8 mouse cellular contexts compared by ENCODE assay signal in the genomic region with DNA sequence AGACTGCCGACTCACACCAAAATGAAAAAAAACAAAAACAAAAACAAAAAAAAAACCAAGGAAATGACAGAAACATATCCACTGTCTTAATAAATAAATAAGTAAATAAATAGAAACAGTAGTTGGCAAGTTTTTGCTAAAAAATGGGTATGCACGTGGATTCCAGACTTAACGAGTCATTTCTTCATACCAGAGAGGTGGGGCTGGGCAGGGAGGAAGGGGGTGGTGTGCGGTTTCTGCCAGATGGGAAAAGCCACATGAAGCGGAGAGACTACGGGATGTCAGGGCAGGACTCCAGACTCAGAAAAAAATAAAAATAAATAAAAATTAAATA. TPM values are rescaled to one million over a fixed set of nuclear protein-coding genes. Genes with fewer than 3 reads are reported as not detected.
DNase-seq lines count a peak whose midpoint lies in the region; ATAC-seq and TF ChIP-seq lines count a peak whose summit lies in the region.

No protein-coding gene starts in this region.

- TF ChIP-seq CTCF in cerebellum, adult 2 months (IDR thresholded peaks at IDR 0.05; ENCODE audit: borderline replicate concordance, insufficient read depth, low read depth, low read length), result no peak

- no peaks in the 10 kb centered on the region for H3K36me3 ChIP-seq in embryonic facial prominence, embryonic 10.5 days (replicated peaks)
- no peaks in the 10 kb centered on the region for H3K36me3 ChIP-seq in hindbrain, embryonic 12.5 days
- H3K36me3 ChIP-seq in liver, embryonic 15.5 days (replicated peaks), result no peaks in the 10 kb centered on the region
- H3K36me3 ChIP-seq in neural tube, embryonic 14.5 days (ENCODE audit: control insufficient read depth, insufficient read depth, low read length), result no peaks in the 10 kb centered on the region

- peak; percentile 46; the same call in 1 of the 2 replicates for ATAC-seq in hindbrain, embryonic 12.5 days (ENCODE audit: low FRiP score)
- ATAC-seq in liver, embryonic 15.5 days (ENCODE audit: insufficient read depth), result no peak
- ATAC-seq in neural tube, embryonic 14.5 days (ENCODE audit: low read depth), result no peak
- ATAC-seq in inflammation-experienced regulatory T-cells, adult 6 months, result no peak

- 1% methylated on average over 6 of the region's 6 CpGs for WGBS in cerebellum, adult 2 months
- 4% methylated on average over 6 of the region's 6 CpGs for WGBS in embryonic facial prominence, embryonic 10.5 days
- 2% methylated on average over 6 of the region's 6 CpGs for WGBS in hindbrain, embryonic 12.5 days
- 6% methylated on average over 6 of the region's 6 CpGs for WGBS in liver, embryonic 15.5 days (ENCODE audit: insufficient replicate concordance)
- 0% methylated on average over 6 of the region's 6 CpGs for WGBS in neural tube, embryonic 14.5 days

- peaks cover 22% of the 10 kb centered on the region for H3K4me1 ChIP-seq in cerebellum, adult 2 months (ENCODE audit: control insufficient read depth, insufficient read depth, low read length)
- peaks cover 33% of the 10 kb centered on the region for H3K4me1 ChIP-seq in embryonic facial prominence, embryonic 10.5 days
- H3K4me1 ChIP-seq in hindbrain, embryonic 12.5 days, result peaks cover 19% of the 10 kb centered on the region
- peaks cover 30% of the 10 kb centered on the region for H3K4me1 ChIP-seq in liver, embryonic 15.5 days (replicated peaks)
- peaks cover 32% of the 10 kb centered on the region for H3K4me1 ChIP-seq in neural tube, embryonic 14.5 days (ENCODE audit: control insufficient read depth, insufficient read depth, low read length)

- H3K4me3 ChIP-seq in cerebellum, adult 2 months (replicated peaks; ENCODE audit: insufficient read depth, low read depth, low read length), result peak overlapping the region; percentile 72
- peak overlapping the region; percentile 91 for H3K4me3 ChIP-seq in embryonic facial prominence, embryonic 10.5 days
- peak overlapping the region; percentile 96 for H3K4me3 ChIP-seq in hindbrain, embryonic 12.5 days
- H3K4me3 ChIP-seq in liver, embryonic 15.5 days (replicated peaks), result peak overlapping the region; percentile 79
- peak overlapping the region; percentile 68 for H3K4me3 ChIP-seq in neural tube, embryonic 14.5 days (ENCODE audit: low read depth, low read length)

- no peak for TF ChIP-seq POLR2A in cerebellum, adult 2 months (IDR thresholded peaks at IDR 0.05; ENCODE audit: borderline replicate concordance, insufficient read depth, low read length)

- H3K9ac ChIP-seq in hindbrain, embryonic 12.5 days, result peak overlapping the region; percentile 99
- peak overlapping the region; percentile 83 for H3K9ac ChIP-seq in liver, embryonic 15.5 days
- peak overlapping the region; percentile 99; the same call in 1 of the 2 replicates for H3K9ac ChIP-seq in neural tube, embryonic 14.5 days (replicated peaks; ENCODE audit: low read depth, low read length)

- H3K27me3 ChIP-seq in cerebellum, adult 2 months (ENCODE audit: control insufficient read depth, insufficient read depth, low read length), result no peaks in the 10 kb centered on the region
- H3K27me3 ChIP-seq in embryonic facial prominence, embryonic 10.5 days (replicated peaks; ENCODE audit: low read depth, poor library complexity, severe bottlenecking), result no peaks in the 10 kb centered on the region
- H3K27me3 ChIP-seq in hindbrain, embryonic 12.5 days, result no peaks in the 10 kb centered on the region
- H3K27me3 ChIP-seq in liver, embryonic 15.5 days, result peaks cover 11% of the 10 kb centered on the region
- no peaks in the 10 kb centered on the region for H3K27me3 ChIP-seq in neural tube, embryonic 14.5 days (ENCODE audit: control insufficient read depth, insufficient read depth, low read length)

- peak overlapping the region; percentile 81 for H3K27ac ChIP-seq in cerebellum, adult 2 months (ENCODE audit: insufficient read depth, low read length)
- H3K27ac ChIP-seq in embryonic facial prominence, embryonic 10.5 days (replicated peaks), result peak overlapping the region; percentile 98
- H3K27ac ChIP-seq in hindbrain, embryonic 12.5 days, result 0 out of 2 replicates have a peak overlapping the region, but pooled peaks have one; percentile 99
- H3K27ac ChIP-seq in liver, embryonic 15.5 days (replicated peaks), result peak overlapping the region; percentile 74; the same call in 1 of the 2 replicates
- H3K27ac ChIP-seq in neural tube, embryonic 14.5 days (ENCODE audit: low read depth, low read length), result peak overlapping the region; percentile 97

- H3K9me3 ChIP-seq in embryonic facial prominence, embryonic 10.5 days, result no peaks in the 10 kb centered on the region
- H3K9me3 ChIP-seq in hindbrain, embryonic 12.5 days (replicated peaks), result no peaks in the 10 kb centered on the region
- no peaks in the 10 kb centered on the region for H3K9me3 ChIP-seq in liver, embryonic 15.5 days (replicated peaks)
- no peaks in the 10 kb centered on the region for H3K9me3 ChIP-seq in neural tube, embryonic 14.5 days (ENCODE audit: control insufficient read depth, low read length)

- peak overlapping the region; percentile 70 for H3K4me2 ChIP-seq in hindbrain, embryonic 12.5 days (replicated peaks)
- H3K4me2 ChIP-seq in liver, embryonic 15.5 days, result peak overlapping the region; percentile 94
- H3K4me2 ChIP-seq in neural tube, embryonic 14.5 days (ENCODE audit: low read depth, low read length), result peak overlapping the region; percentile 58

- peak in 1 of 2 experiments; percentile 75 for DNase-seq in cerebellum, adult 2 months
- no peak for DNase-seq in cerebellum, postnatal 10 days
- peak; percentile 80 for DNase-seq in 3134 (ENCODE audit: extremely low read depth, insufficient read length, low spot score)
- peak; percentile 64 for DNase-seq in embryonic facial prominence, embryonic 10.5 days (ENCODE audit: low spot score)

RNA-seq across cellular contexts. Expression of a gene that starts 1.4 kb away (rescaled TPM):
- polyA plus RNA-seq in cerebellum, adult 2 months (2012; rRNA removed), result 117 and 128 TPM in 2 replicates
- polyA plus RNA-seq in embryonic facial prominence, embryonic 10.5 days (2016; fragmentation: Nextera tagmentation; extraction: Ambion mirVana), result 52.9 and 54.0 TPM in 2 replicates
- 71.4 and 74.6 TPM in 2 replicates for polyA plus RNA-seq in hindbrain, embryonic 12.5 days (2016; fragmentation: Nextera tagmentation; extraction: Ambion mirVana)
- polyA plus RNA-seq in liver, embryonic 15.5 days (2015; fragmentation: Nextera tagmentation; extraction: Ambion mirVana), result 10.8 and 11.9 TPM in 2 replicates
- 85.2 and 87.0 TPM in 2 replicates for polyA plus RNA-seq in neural tube, embryonic 14.5 days (2014; fragmentation: Nextera tagmentation; extraction: Ambion mirVana)
- 10 to 100 TPM; 41.5 to 56.4 (median 51.1) TPM for polyA plus RNA-seq in inflammation-experienced regulatory T-cells, adult 6 months (2017; shearing (Covaris generic))

RNA-seq across cellular contexts. Expression of a gene that starts 37.9 kb away (rescaled TPM):
- 60.4 and 63.5 TPM in 2 replicates for polyA plus RNA-seq in cerebellum, adult 2 months (2012; rRNA removed)
- 86.3 and 93.8 TPM in 2 replicates for polyA plus RNA-seq in embryonic facial prominence, embryonic 10.5 days (2016; fragmentation: Nextera tagmentation; extraction: Ambion mirVana)
- polyA plus RNA-seq in hindbrain, embryonic 12.5 days (2016; fragmentation: Nextera tagmentation; extraction: Ambion mirVana), result 80.2 and 90.5 TPM in 2 replicates
- polyA plus RNA-seq in liver, embryonic 15.5 days (2015; fragmentation: Nextera tagmentation; extraction: Ambion mirVana), result 25.6 and 28.6 TPM in 2 replicates
- 72.5 and 80.6 TPM in 2 replicates for polyA plus RNA-seq in neural tube, embryonic 14.5 days (2014; fragmentation: Nextera tagmentation; extraction: Ambion mirVana)
- polyA plus RNA-seq in inflammation-experienced regulatory T-cells, adult 6 months (2017; shearing (Covaris generic)), result 10 to 100 TPM; 60.2 to 83.6 (median 75.5) TPM

Comparison
In these comparisons a context has a peak if more than half of its experiments do, and no peak if none do; other contexts are left out.
1. DNase-seq: peak in 3134 (single experiment) and embryonic facial prominence, embryonic 10.5 days (single experiment); none in cerebellum, postnatal 10 days (0 of 2).
2. Peak in every context shown above with its lines, with median percentiles within 50 percentile points of each other: H3K27ac ChIP-seq, H3K4me3 ChIP-seq, H3K4me2 ChIP-seq and H3K9ac ChIP-seq.